Mouse (Mus musculus): ENCODE results near the gene Mei4.

Mei4 gene

DNA sequence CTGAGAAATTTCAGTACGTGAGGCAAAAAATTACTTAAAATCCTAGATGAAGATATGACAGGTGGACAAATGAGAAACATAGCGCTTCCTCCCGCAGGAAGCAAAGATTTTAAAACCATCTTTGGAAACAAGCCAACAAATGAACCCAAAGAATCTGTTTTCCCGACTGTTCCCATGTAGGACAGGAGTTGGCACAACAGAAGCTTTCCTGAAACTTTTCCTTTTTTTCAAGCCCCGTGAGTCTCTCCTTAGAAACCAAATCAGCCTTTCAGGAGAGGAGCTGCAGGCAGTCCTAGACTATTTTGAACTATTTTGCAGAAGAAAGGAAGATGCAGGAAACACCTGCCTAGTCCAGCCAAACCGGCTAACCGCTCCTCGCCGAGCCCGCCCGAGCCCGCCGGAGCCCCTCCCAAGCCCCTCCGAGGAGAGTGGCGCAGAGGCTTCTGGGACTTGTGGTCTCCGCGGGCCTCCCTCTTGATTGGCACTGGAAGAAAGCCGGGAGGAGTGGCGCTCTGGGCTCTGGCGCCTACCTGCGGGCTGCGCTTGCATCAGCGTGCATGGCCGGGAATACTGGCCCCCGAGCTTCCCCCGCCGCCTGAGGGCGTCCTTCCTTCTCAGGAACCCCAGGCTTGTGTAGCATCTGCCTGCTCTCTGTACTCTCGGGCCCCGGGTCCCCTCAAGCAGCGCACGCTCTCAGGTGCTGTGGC, at the start of gene Mei4:
TSS of gene Mei4 (plus strand) at position 490 of the 707 bp plus-strand sequence.
- no peak for DNase-seq (ENCODE audit: low read depth, low spot score)

DNA sequence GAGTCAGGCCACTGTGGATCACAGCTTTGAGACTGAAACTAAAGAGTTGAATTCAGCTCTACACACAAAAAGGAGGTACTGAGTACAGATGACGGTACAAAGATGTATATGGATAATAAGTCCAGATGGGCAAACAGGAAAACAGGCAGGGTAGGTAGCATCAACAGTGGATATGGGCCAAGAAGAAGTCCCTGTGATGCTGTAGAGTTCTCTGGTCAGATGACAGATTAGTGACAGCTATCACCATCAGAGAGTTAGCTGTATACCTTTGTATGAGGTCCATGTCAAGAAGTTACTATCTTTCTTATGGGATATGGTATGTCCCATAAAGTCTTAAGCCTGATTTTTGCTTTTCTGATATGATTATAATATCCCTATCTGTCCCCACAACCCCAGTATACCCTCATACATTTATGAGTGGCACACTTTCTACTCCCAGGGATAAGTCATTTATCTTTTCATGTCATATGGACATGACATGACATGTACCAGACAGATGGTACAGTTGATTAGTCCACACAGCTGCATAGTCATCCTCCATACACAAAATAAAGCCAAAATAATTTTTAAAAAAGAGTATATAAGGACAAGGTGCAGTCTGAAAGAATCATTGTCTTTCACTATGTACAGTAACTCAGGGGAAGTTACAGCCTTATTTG, 43.6 kb upstream of the Mei4 start:
- DNase-seq (ENCODE audit: low read depth, low spot score): no peak

DNA sequence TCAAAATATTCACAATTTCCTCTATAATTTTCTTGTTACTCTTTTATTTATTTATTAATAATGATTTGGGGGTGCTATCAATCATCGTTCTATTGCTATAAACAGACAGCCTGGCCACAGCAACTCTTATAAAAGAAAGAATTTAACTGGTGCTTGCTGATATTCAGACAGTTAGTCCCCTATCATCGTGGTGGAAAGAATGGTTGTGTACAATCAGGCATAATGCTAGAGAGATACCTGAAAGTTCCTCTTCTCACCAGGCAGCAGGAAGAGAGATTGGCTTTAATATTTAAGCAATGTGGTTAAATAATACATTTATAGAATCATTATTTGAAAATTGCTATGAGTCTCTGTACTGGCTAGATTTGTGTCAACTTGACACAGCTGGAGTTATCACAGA, 35.9 kb upstream of the Mei4 start:
- DNase-seq (ENCODE audit: low read depth, low spot score): no peak

DNA sequence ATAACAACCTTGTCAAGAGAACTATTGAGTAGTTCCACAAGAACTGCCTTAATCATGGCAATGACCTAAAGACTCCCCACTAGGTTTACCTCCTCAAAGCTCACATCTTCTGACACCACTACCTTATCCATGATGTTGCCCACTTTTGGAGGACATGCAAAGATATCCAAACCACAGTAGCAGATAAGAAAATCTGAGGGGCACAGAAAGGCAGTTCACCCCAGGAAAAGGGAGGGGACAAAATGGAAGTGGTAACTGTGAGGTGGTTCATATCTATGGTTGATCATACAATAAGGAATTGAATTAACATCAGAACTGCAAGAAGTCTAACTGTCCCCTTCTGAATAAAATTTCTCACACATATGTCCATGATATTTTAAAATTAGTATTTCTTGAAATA, 29.4 kb upstream of the Mei4 start:
- no peak for DNase-seq (ENCODE audit: low read depth, low spot score)

DNA sequence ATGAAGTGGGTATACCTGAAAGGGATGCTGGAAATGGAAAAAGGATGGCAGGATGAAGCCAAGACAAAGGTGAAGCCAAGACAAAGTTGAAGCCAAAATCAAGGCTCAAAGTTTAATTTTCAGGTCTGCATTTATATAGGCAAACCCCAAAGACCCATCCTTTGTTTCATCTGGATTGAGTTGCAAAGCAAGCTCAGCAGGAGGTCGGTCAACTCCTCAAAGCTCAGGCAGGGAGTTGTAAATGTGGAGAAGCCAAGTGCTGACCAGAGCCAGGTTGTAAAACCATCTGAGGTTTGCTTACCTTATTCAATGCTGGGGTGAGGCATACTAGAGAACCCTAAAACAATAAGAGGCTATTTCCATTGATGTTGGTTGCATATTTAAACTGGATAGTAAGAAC, 4.6 kb upstream of the Mei4 start:
- DNase-seq (ENCODE audit: low read depth, low spot score): no peak

DNA sequence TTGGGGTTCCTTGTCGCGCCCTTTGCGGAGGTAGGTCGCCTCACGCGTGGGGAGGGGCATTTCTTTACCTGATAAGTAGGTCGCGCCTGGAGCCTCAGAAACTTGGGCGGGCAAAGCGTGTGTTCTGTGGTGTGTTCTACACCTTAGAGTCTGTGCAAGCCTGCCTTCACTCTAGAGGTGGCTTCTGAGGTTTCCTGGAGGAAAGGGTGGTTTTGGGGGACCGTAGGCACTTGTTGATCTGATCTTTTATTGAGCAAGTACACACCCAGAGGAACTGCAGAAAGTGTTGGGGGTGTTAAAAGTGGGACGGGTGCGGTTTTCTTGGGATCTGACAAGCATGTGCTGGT, 391 bp downstream of the Mei4 start:
- DNase-seq (ENCODE audit: low read depth, low spot score): no peak

DNA sequence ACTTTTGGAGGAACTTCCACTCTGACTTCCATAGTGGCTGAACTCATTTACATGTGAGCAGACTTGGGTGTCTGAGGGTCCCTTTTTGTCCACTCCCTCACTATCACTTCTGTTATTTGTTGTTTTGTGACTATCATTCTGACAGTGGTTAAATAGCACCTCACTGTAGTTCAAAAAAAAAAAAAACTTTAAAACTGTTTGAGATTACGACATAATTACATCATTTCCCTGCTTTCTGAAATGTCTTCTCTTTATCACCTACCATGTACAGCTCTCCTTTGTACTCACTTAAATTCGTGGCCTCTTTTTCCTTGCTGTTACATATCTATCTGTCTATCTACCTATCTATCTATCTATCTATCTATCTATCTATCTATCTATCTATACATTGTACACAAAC, 2.6 kb downstream of the Mei4 start:
- no peak for DNase-seq (ENCODE audit: low read depth, low spot score)

DNA sequence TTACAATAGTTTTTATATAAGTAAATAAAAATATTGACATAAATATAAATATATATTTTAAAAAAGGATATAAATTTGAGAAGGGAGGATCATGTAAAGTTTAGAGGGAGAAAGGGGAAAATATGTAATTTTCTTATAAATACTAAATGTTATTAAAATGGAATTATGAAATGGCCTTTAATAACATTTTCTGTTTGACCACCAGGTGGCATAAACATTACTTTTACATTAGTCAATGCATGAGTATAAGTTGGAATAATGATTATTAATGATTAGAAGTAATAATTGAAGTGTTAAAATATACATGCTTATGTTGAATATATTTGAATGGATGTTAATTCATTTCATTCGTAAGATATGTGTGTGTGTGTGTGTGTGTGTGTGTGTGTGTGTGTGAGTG, 58.0 kb downstream of the Mei4 start:
- no peak for DNase-seq (ENCODE audit: low read depth, low spot score)

DNA sequence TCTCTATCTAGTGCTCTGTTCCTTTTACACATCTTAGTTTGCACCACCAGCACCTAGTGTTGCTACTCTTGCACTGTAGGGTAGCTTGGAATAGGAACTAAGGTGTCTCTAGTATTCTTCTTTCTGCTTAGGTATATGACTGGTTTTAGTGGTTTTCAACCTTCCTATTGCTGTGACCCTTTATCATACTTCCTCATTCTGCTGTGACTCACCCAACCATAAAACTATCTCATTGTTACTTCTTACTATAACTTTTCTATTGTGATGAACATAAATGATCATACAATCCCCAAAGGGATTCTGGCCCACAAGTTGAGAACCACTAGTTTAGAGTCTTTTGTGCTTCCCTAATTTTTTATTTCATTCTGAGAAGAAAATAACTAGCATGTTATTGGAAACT, 61.3 kb downstream of the Mei4 start:
- DNase-seq (ENCODE audit: low read depth, low spot score): no peak

DNA sequence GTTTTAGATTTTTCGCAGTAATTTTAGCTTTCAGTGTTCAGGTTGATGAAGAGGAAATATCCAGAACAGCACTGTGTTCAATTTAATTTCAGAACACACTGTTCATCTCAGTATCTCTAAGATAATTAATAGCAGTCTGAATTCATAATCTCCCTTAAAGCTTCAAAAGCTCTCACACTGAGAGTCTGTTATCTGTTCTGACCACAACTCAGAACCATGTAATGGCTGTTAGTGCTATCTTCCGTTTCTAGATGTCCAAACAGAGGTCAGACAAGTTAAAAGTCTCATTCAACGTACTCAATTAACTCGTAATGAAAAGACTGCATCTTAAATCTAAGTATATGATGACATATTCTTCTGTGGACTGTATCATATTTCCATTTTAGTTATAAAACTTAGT, 77.1 kb downstream of the Mei4 start:
- no peak for DNase-seq (ENCODE audit: low read depth, low spot score)

DNA sequence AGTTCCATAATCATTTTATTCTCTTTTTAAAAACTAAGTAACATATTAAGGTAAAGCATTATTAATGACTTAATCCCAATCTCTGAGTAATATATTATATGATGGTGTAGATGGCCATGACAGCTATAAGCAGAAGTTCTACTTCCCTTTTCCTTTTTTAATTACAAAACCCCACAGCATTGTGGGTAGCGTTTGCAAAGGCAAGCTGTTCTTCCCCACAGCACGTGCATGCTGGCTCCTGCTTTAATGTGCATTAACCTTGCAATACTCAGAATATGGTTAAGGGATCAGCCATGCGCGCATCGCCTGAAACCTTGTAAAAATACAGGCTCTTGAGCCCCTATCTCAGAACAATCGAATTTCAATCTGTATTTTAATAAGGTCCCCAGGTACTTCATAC, 82.2 kb downstream of the Mei4 start:
- no peak for DNase-seq (ENCODE audit: low read depth, low spot score)

DNA sequence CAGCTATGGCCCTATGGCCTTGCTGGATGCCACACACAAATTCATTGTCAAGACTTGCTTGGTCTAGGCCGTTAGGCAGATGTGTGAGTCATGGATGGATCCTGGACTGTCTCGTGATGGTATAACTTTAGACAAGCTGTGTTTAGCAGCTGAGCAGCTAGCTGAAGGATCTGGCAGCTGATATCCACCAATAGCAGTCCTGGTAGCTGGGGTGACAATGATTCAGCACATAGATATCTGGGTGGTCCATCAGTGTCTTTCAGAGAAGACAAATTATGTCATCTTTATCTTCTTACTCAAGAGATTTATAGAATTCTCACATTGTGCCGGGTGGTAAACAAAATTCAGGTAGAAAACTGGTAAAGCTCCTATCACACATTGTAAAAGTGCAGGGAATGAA, 93.4 kb downstream of the Mei4 start:
- DNase-seq (ENCODE audit: low read depth, low spot score): no peak

DNA sequence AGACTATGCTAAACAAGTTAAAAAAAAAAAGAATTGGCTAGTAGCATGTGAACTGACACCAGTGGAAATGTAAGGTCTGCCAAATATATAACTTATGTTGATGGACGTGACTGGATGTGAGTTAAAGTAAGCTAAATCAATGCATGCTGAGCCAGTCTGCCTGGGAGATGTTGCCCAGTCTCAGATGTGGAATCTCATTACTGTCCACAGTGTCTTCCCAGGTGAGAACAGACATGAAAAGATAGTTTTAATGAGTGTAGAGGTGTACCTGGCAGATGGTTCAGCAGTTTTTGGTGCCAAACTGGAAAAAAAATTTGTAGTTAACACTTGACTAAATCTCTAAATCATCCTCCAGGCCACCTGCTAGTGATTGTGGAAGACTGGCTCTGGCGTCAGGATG, 94.4 kb downstream of the Mei4 start:
- no peak for DNase-seq (ENCODE audit: low read depth, low spot score)

DNA sequence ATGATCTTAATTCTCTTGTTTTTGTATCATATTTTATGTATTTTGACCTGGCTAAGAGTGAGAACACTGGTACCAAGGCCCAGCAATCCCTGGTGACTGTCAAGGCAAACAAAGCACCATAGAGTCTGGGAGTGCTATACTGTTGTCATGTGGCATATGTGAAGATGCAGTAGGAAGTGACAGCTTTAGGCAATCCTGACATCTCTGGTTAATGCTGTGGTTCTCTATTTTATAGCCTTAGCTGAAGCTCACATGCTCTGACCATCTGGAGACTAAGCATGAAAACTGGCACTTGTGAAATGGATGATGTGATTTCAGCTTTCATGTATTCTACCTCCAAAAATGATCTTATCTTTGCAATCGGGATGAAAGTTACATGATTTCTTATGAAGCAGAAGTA, 103.3 kb downstream of the Mei4 start:
- DNase-seq (ENCODE audit: low read depth, low spot score): no peak

DNA sequence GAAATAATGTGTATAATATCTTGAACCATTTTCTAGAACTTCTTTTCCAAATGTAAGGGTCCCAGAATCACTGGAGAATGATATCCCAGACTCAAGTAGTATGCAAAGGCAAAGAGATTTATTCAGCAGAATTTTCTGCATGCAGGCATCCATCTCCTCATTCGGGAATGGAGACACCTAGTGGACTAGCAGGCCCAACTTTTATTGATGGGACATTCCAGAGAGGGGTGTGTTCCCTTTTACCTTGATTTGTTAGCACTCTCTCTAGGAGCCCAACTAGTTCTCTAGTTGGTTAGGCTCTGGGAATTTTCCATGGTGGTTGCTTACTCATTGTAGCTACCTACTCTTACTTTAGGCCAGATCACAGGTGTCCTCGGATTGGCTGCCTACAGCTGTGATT, 105.5 kb downstream of the Mei4 start:
- no peak for DNase-seq (ENCODE audit: low read depth, low spot score)

DNA sequence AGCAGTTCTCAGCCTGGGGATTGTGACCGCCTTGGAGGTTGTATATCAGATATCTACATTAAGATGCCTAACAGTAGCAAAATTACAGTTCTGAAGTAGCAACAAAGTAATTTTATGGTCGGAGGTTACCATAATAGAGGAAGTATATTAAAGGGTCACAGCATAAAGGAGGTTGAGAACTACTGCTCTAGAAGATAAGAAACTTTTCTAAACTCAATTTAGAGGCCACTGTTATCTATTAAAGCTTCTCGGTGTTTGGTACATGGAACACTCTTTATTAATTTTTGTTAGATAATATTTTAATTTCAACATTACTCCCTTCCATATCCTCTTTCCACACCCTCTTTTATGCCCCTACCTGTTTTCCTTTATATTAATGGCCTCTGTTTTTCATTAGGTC, 119.0 kb downstream of the Mei4 start:
- no peak for DNase-seq (ENCODE audit: low read depth, low spot score)

DNA sequence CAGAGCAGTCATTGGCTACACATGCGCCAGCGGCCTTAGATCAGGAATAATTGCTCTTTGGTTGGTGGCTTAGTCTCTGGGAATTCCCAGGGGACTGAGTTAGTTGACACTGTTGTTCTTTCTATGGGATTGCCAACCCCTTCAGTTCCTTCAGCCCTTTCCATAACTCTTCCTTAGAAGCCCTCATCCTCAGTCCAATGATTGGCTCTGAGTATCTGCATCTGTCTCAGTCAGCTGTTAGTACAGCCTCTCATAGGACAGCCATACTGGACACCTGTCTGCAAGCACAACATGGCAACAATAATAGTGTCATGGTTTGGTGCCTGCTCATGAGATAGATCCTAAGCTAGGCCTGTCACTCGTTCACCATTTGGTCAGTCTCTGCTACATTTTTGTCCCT, 149.5 kb downstream of the Mei4 start:
- no peak for DNase-seq (ENCODE audit: low read depth, low spot score)

DNA sequence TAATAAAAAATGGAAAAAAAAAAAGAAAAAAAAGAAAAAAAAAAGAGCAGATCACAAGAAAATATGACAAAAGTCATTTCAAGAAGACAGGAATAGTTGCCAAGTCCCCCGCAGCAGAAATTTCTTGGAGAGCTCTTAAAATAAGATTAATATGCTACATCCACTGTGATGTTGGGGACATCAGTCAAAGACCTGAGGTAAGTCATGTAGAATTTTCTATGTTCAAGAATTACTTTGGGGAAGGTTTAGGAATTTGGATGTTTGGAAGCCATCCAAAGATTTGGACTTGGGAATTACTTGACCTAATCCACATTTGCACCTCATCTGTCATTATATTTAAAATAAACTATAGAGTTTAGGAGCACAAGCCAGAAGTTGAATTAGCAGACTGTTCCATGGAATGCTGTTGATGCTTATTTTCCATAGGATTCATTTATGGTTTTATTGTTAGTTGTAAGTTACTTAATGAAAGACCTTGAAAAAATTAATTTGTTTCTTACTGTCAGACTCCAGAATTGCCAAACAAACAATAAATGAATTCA, 179.1 kb downstream of the Mei4 start:
- no peak for DNase-seq (ENCODE audit: low read depth, low spot score)

DNA sequence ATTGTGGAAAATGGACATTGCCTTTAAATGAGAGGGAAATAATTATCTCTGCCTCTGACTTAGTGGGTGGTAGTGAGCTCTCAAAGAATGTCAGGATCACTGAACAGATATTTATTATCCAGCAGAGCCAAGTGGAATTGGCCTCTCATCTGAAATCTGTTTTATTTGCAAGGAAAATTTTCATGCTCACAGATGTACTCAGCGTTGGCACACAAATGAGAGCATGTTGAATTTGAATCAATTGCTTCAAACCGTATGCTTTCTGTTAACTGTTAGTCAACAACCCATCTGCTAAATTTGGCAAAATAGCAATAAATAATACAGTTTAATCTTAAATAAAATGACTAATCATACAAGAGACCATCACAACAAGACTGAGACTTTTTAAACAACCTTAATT, 181.0 kb downstream of the Mei4 start:
- no peak for DNase-seq (ENCODE audit: low read depth, low spot score)

DNA sequence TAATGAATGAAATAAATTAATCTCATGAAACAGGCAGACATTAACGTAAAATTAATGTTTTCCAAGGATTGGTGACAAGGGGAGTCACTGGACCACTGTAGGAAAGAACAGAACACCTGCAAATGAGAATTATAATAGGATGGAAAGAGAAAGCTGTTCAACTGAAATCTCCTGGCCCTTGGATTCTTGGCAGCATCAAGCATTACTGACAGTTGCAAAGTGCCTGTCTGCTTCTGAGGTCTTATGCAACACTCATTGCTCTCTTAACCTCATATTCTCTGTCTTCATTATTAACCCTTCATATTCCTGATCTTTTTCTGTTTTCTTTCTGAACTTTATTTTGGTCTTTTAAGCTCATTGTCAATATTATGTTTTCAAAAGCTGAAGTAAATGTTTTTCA, 210.4 kb downstream of the Mei4 start:
- no peak for DNase-seq (ENCODE audit: low read depth, low spot score)

DNA sequence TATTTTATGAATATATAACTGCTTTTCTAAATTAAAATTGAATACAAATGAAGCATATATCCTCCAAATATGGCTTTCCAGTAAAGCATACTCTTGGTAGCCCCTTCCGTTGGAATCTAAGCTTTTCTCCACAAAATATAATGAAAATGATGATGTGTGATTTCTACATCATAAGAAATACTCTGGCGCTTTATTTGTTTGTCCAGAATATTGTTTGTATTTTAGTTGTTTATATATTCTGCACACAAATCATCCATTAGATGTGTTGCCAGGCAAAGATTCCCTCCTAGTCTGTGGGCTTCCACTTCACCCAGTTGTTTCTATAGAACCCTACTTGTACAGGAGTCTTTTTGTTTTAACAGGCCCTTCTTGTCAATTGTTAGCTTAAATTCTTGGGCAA, 211.8 kb downstream of the Mei4 start:
- DNase-seq (ENCODE audit: low read depth, low spot score): no peak

DNA sequence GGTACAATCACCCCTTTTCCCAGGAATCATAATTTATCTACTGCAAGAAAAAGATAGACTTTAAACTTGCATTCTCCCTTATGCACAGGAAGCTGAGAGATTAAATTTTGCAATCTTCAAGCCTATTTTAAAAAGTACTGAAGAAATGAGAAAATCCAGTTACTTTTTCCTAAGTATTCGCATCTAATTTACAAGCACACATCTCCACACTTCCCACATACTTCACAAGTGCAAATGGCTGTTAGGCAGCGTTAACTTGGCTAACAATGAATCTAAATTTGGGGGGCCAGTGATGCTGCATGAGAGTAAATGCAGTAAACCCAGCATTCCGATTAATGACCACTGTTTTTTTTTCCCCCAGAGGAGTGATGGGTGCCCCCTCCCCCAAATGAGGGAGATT, 232.9 kb downstream of the Mei4 start:
- DNase-seq (ENCODE audit: low read depth, low spot score): no peak

DNA sequence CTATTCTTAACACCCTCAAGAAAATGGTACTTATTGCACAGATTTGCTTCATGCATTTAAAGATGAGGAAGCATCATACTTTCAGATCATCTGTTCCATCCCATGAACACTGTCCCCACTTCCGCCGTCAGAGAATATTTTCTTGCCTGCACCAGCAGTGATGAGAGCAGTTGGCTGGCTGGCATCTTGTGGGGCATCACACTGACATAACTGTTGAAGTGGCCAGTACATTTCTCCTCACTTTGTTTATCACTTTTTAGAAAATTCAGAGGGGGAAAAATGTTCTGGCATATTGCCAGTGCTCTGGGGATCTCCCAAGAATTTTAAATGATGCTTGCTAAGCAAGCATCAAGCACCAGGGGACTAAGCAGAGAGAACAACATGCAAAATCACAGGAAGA, 251.4 kb downstream of the Mei4 start:
- DNase-seq (ENCODE audit: low read depth, low spot score): no peak

DNA sequence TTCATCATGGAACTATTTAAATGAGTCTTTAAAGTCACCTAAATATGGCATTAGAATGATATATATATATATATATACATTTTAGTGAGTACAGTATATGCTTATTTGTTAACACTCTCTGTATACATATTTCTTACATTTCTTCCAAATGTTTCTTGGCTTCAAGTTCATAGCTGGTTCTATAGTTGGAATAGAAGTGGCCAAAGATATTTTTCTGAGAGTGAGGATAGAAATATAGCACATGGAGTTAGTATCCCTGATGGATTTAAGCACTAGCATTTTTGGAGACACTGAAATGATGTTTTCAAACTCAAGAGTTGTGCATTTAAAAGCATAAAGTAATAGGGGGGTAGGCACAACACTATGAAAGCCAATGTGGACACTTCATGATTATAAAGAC, 272.6 kb downstream of the Mei4 start:
- no peak for DNase-seq (ENCODE audit: low read depth, low spot score)
